Mouse (Mus musculus) CH12.LX (cell line): ENCODE results near the gene Efcab2. TPM values are rescaled to one million over a fixed set of nuclear protein-coding genes. Genes with fewer than 3 reads are reported as not detected.

Experiments
- DNase-seq: peaks from one replicate; pipeline ENCODE4 v3.0.0-alpha.2; 2013; ENCODE audit errors: extremely low read depth
- H3K27ac ChIP-seq: 2 replicates; pipeline ENCODE4 v1.5.1; 2012; ENCODE audit warnings: low read depth, mild to moderate bottlenecking, control low read depth, moderate library complexity; ENCODE audit not compliant: insufficient read depth
- H3K27me3 ChIP-seq: replicated peaks from 2 replicates; pipeline ENCODE3; 2012; ENCODE audit warnings: inconsistent platforms
- H3K36me3 ChIP-seq, 2 experiments: replicated peaks in 1 of 2; 2 replicates each; pipeline versions ENCODE3 to v1.6.1; 2012; ENCODE audit warnings: inconsistent platforms in 1 of 2, low read length in 1 of 2, mild to moderate bottlenecking in 1 of 2, mixed read lengths in 1 of 2, moderate library complexity in 1 of 2; ENCODE audit not compliant: control insufficient read depth in 1 of 2, insufficient read depth in 1 of 2
- H3K4me1 ChIP-seq, 2 experiments: 2 replicates each; pipeline ENCODE4 v1.6.1; 2012; ENCODE audit warnings: inconsistent platforms in 1 of 2, moderate library complexity in 1 of 2; ENCODE audit not compliant: insufficient read depth in 2 of 2, control insufficient read depth in 1 of 2
- H3K4me2 ChIP-seq: 2 replicates; pipeline ENCODE4 v1.6.1; 2012; ENCODE audit warnings: low read depth, mild to moderate bottlenecking, control low read depth; ENCODE audit not compliant: poor library complexity, insufficient read depth, severe bottlenecking
- H3K4me3 ChIP-seq, 3 experiments: fragments of 150-350 bp in 1 of 3; sonication (generic) in 1 of 3; replicated peaks in 1 of 3; 2 replicates each; pipeline versions ENCODE3 to v1.5.1; 2011 to 2012; ENCODE audit warnings: low read depth in 2 of 3, low read length in 2 of 3, mild to moderate bottlenecking in 2 of 3, moderate library complexity in 2 of 3, control low read depth in 1 of 3, improper control_type of control experiment in 1 of 3, inconsistent platforms in 1 of 3, mixed read lengths in 1 of 3; ENCODE audit not compliant: poor library complexity in 1 of 3
- H3K79me2 ChIP-seq: replicated peaks from 2 replicates; pipeline ENCODE4 v1.6.1; 2012; ENCODE audit warnings: mild to moderate bottlenecking, moderate library complexity; ENCODE audit not compliant: control insufficient read depth, poor library complexity, insufficient read depth, severe bottlenecking; ENCODE audit errors: extremely low read depth
- H3K9ac ChIP-seq: 2 replicates; pipeline ENCODE4 v1.6.1; 2012; ENCODE audit warnings: low read depth, mild to moderate bottlenecking, control low read depth, moderate library complexity; ENCODE audit not compliant: insufficient read depth
- H3K9me3 ChIP-seq: replicated peaks from 2 replicates; pipeline ENCODE3; 2012; ENCODE audit warnings: low read length, inconsistent platforms, mixed read lengths
- BHLHE40 ChIP-seq: IDR thresholded peaks from 2 replicates; pipeline ENCODE4 v1.6.1; 2011; ENCODE audit warnings: mild to moderate bottlenecking, low read depth, low read length, improper control_type of control experiment
- CHD2 ChIP-seq: IDR thresholded peaks from 2 replicates; pipeline ENCODE4 v1.6.1; 2011; ENCODE audit warnings: low read length, improper control_type of control experiment
- E2F4 ChIP-seq: IDR thresholded peaks from 2 replicates; pipeline ENCODE4 v1.6.1; 2011; ENCODE audit warnings: low read depth, low read length, improper control_type of control experiment; ENCODE audit not compliant: insufficient replicate concordance
- HCFC1 ChIP-seq: IDR thresholded peaks from 2 replicates; pipeline ENCODE4 v1.6.1; 2012; ENCODE audit warnings: low read depth, mild to moderate bottlenecking, inconsistent platforms, low read length, improper control_type of control experiment
- IRF4 ChIP-seq: IDR thresholded peaks from 2 replicates; pipeline ENCODE4 v1.6.1; 2014; ENCODE audit warnings: low read depth, mild to moderate bottlenecking, inconsistent platforms, low read length, improper control_type of control experiment
- JUN ChIP-seq: IDR thresholded peaks from 2 replicates; pipeline ENCODE4 v1.6.1; 2011; ENCODE audit warnings: low read depth, mild to moderate bottlenecking, low read length, improper control_type of control experiment, moderate library complexity; ENCODE audit not compliant: insufficient read depth
- KAT2A ChIP-seq: IDR thresholded peaks from 2 replicates; pipeline ENCODE4 v1.6.1; 2012; ENCODE audit warnings: low read length, improper control_type of control experiment, inconsistent platforms; ENCODE audit not compliant: insufficient replicate concordance
- MAFK ChIP-seq: IDR thresholded peaks from 2 replicates; pipeline ENCODE4 v1.6.1; 2011; ENCODE audit warnings: low read length, improper control_type of control experiment; ENCODE audit not compliant: insufficient replicate concordance
- MAX ChIP-seq: IDR thresholded peaks from 2 replicates; pipeline ENCODE4 v1.6.1; 2011; ENCODE audit warnings: low read length, improper control_type of control experiment
- MXI1 ChIP-seq: IDR thresholded peaks from 2 replicates; pipeline ENCODE4 v1.6.1; 2011; ENCODE audit warnings: mild to moderate bottlenecking, low read depth, low read length, improper control_type of control experiment
- MYC ChIP-seq: IDR thresholded peaks from 2 replicates; pipeline ENCODE4 v1.6.1; 2011; ENCODE audit warnings: low read depth, mild to moderate bottlenecking, improper control_type of control experiment, low read length
- NELFE ChIP-seq: IDR thresholded peaks from 2 replicates; pipeline ENCODE4 v1.6.1; 2011; ENCODE audit warnings: low read depth, low read length, improper control_type of control experiment
- NRF1 ChIP-seq: IDR thresholded peaks from 2 replicates; pipeline ENCODE4 v1.6.1; 2014; ENCODE audit warnings: low read depth, mild to moderate bottlenecking, inconsistent platforms, low read length, improper control_type of control experiment, moderate library complexity
- PAX5 ChIP-seq: IDR thresholded peaks from 2 replicates; pipeline ENCODE4 v1.6.1; 2012; ENCODE audit warnings: low read length, inconsistent platforms, mixed read lengths
- POLR2AphosphoS2 ChIP-seq: IDR thresholded peaks from 2 replicates; pipeline ENCODE4 v1.6.1; 2011; ENCODE audit warnings: low read depth, low read length, improper control_type of control experiment
- RAD21 ChIP-seq: IDR thresholded peaks from 2 replicates; pipeline ENCODE4 v1.6.1; 2011; ENCODE audit warnings: low read depth, mild to moderate bottlenecking, low read length, improper control_type of control experiment, moderate library complexity
- RCOR1 ChIP-seq: conservative IDR thresholded peaks from 2 replicates; pipeline ENCODE4 v1.6.1; 2012; ENCODE audit warnings: low read depth, mild to moderate bottlenecking, inconsistent platforms, low read length, improper control_type of control experiment
- TBP ChIP-seq: conservative IDR thresholded peaks from 2 replicates; pipeline ENCODE4 v1.6.1; 2011; ENCODE audit warnings: low read depth, low read length, improper control_type of control experiment
- UBTF ChIP-seq: IDR thresholded peaks from 2 replicates; pipeline ENCODE4 v1.6.1; 2012; ENCODE audit warnings: low read depth, mild to moderate bottlenecking, inconsistent platforms, low read length, improper control_type of control experiment, moderate library complexity
- USF1 ChIP-seq: IDR thresholded peaks from 2 replicates; pipeline ENCODE4 v1.6.1; 2014; ENCODE audit warnings: low read depth, mild to moderate bottlenecking, inconsistent platforms, low read length, improper control_type of control experiment
- USF2 ChIP-seq: conservative IDR thresholded peaks from 2 replicates; pipeline ENCODE4 v1.6.1; 2011; ENCODE audit warnings: low read depth, low read length, improper control_type of control experiment
- ZKSCAN1 ChIP-seq: IDR thresholded peaks from 2 replicates; pipeline ENCODE4 v1.6.1; 2012; ENCODE audit warnings: low read depth, inconsistent platforms, low read length, improper control_type of control experiment, borderline replicate concordance
- ZMIZ1 ChIP-seq: IDR thresholded peaks from 2 replicates; pipeline ENCODE4 v1.6.1; 2012; ENCODE audit warnings: low read depth, mild to moderate bottlenecking, inconsistent platforms, low read length, improper control_type of control experiment
- dilution Hi-C: fragments of 300-500 bp; cut with MboI; formaldehyde crosslinking; loops from 2 replicates; pipeline ENCODE4 v1.14.3; 2020; ENCODE audit warnings: low sequenced_read_pairs; ENCODE audit not compliant: extremely low pct_unique_long_range_greater_than_20kb, extremely low pct_ligation_motif_present
- in situ Hi-C: fragments of 300-500 bp; cut with MboI; formaldehyde crosslinking; loops from 3 replicates; pipeline ENCODE4 v1.14.3; 2019; ENCODE audit warnings: low sequenced_read_pairs, low pct_ligation_motif_present, low pct_unique_long_range_greater_than_20kb, mixed read lengths
- polyA plus RNA-seq: library from polyadenylated mRNA; unstranded; fragments of >175 nt; gene quantifications from 2 replicates; pipeline ENCODE4 v1.2.1, GENCODE M21; 2012; ENCODE audit warnings: low read depth; ENCODE audit not compliant: insufficient read length
- total RNA-seq, 2 experiments: library from RNA; depleted of rRNA; stranded (reverse); fragments of 300-350 nt in 1 of 2; fragments of >200 nt in 1 of 2; gene quantifications; 2 replicates each; pipeline ENCODE4 v1.2.3; 2012 to 2014

Gene Efcab2
- total and polyA plus RNA-seq, 3 experiments: 1.2 to 3.2 (median 1.8) TPM

DNA sequence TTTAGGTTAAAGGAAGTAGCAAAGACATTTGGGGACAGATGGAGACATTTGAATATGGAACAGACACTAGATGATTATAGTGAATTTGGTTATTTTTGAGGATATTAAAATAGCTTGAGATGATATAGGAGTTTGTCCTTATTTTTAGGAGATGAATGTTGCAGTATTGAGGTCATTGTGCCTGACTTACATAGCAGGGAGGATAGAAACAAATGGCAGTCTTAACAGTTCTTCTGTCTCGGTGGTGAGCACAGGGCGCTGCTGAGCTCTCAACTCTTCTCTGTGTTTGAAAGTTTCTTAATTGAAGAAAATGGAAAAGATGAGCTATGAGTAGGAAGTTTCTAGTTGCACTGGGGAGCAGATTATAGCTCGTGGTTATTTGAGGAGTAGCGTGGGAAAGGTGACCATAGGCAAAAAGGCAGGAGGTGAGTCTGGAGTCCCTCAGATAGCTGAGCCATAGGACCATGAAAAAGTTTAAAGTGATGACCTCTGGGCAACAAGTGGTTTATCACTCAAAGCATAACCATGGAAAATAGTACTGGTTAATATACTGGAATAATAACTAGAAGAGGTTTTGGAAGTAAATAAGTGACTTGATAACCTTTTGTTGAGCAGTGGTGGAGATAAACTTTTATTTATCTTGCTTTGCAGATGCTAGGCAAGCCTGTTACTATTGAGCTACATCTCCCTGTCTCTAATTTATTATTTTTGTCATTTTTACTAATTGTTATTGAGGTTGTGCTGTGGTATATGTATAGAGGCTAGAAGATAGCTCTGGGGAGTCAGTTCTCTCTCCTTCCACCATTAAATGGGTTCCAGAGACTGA is 25.9 kb downstream of the Efcab2 start:
- dilution Hi-C loops (no loop called here), in situ Hi-C loops (no loop called here)
- TF ChIP-seq USF2: no peak
- TF ChIP-seq E2F4: no peak
- no peak for TF ChIP-seq MAX
- no peak for TF ChIP-seq RCOR1
- TF ChIP-seq USF1: no peak
- TF ChIP-seq ZMIZ1: no peak
- no peak for TF ChIP-seq BHLHE40
- TF ChIP-seq RAD21: no peak
- TF ChIP-seq NELFE: no peak
- TF ChIP-seq IRF4: no peak
- no peaks in the 10 kb centered on the region for H3K36me3 ChIP-seq
- no peaks in the 10 kb centered on the region for H3K4me1 ChIP-seq
- no peak overlapping the region for H3K27ac ChIP-seq
- H3K9ac ChIP-seq: no peak overlapping the region
- H3K4me3 ChIP-seq: no peak overlapping the region
- H3K9me3 ChIP-seq: no peaks in the 10 kb centered on the region
- no peaks in the 10 kb centered on the region for H3K27me3 ChIP-seq
- no peak overlapping the region for H3K4me2 ChIP-seq
- H3K79me2 ChIP-seq: no peaks in the 10 kb centered on the region
- DNase-seq: no peak

DNA sequence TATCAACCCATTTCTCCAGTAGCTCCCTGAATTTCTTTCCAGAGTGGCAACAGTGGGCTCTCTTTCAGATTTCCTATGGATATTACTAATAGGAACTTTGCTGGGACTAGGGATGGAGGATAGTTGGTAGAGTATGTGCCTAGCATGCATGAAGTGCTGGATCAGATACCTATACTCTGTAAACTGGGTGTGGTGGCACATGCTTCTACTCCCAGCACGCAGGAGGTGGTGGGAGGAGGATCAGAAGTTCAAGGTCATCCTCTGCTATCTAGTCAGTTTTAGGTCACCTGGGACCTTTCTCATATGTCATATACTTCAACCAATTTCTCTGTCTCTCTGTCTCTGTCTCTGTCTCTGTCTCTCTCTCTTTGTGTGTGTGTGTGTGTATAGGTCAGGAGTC is 27.7 kb downstream of the Efcab2 start:
- Histone ChIP-seq H3K9ac (no peak overlapping the region), H3K4me1 (no peaks in the 10 kb centered on the region), H3K27ac (no peak overlapping the region), H3K4me2 (no peak overlapping the region), H3K79me2 (no peaks in the 10 kb centered on the region), H3K9me3 (no peaks in the 10 kb centered on the region), H3K36me3 (no peaks in the 10 kb centered on the region), H3K4me3 (no peak overlapping the region), H3K27me3 (no peaks in the 10 kb centered on the region)
- in situ Hi-C loops (no loop called here), dilution Hi-C loops (no loop called here)
- no peak for DNase-seq
- TF ChIP-seq ZKSCAN1 (no peak), TBP (no peak), KAT2A (no peak), POLR2AphosphoS2 (no peak), CHD2 (no peak), E2F4 (no peak), HCFC1 (no peak), MYC (no peak), UBTF (no peak), MAX (no peak), NRF1 (no peak), MXI1 (no peak), MAFK (no peak), JUN (no peak), PAX5 (no peak)
